Mouse (Mus musculus): ENCODE measurements around the gene Pdlim7.

Pdlim7 gene

GRCm38 (mm10) chr13:55465184-55465583, 48.3 kb downstream of the Pdlim7 start:
- DNase-seq (ENCODE audit: low read depth, low spot score): no peak

- DNase-seq (ENCODE audit: low read depth, low spot score): no peak
Observed at GRCm38 (mm10) chr13:55464027-55464884, 49.2 kb downstream of the Pdlim7 start, which contains the start of gene Prr7. TSS of gene Prr7 (plus strand) at chr13:55464267.

GRCm38 (mm10) chr13:55463399-55464026, 50.0 kb downstream of the Pdlim7 start:
- DNase-seq (ENCODE audit: low read depth, low spot score): no peak

GRCm38 (mm10) chr13:55462965-55463364, 50.5 kb downstream of the Pdlim7 start:
- no peak for DNase-seq (ENCODE audit: low read depth, low spot score)

GRCm38 (mm10) chr13:55451785-55452549, 61.5 kb downstream of the Pdlim7 start:
- no peak for DNase-seq (ENCODE audit: low read depth, low spot score)

GRCm38 (mm10) chr13:55451296-55451695, 62.2 kb downstream of the Pdlim7 start:
- no peak for DNase-seq (ENCODE audit: low read depth, low spot score)

- DNase-seq (ENCODE audit: low read depth, low spot score): no peak
Observed at GRCm38 (mm10) chr13:55450511-55450980, 62.9 kb downstream of the Pdlim7 start.

- DNase-seq (ENCODE audit: low read depth, low spot score): no peak
Observed at GRCm38 (mm10) chr13:55449679-55450441, 63.6 kb downstream of the Pdlim7 start.

GRCm38 (mm10) chr13:55449205-55449604, 64.3 kb downstream of the Pdlim7 start:
- no peak for DNase-seq (ENCODE audit: low read depth, low spot score)

- DNase-seq (ENCODE audit: low read depth, low spot score): no peak
Observed at GRCm38 (mm10) chr13:55448131-55448530, 65.3 kb downstream of the Pdlim7 start.

- DNase-seq (ENCODE audit: low read depth, low spot score): no peak
Observed at GRCm38 (mm10) chr13:55447543-55447943, 65.9 kb downstream of the Pdlim7 start.

- DNase-seq (ENCODE audit: low read depth, low spot score): peak; percentile 76
Observed at GRCm38 (mm10) chr13:55446483-55447105, 66.9 kb downstream of the Pdlim7 start.
